Mouse (Mus musculus): ENCODE measurements around the gene Mmp19. TPM values are rescaled to one million over a fixed set of nuclear protein-coding genes. Genes with fewer than 3 reads are reported as not detected.
"Not testable (repeated sequence)": the region's sequence is repeated elsewhere in the genome, so short reads cannot be mapped to it uniquely, and the experiment has no call there.

Mmp19 gene
- total RNA-seq, 1 experiment from 2014 or later: 30.9 TPM

DNA sequence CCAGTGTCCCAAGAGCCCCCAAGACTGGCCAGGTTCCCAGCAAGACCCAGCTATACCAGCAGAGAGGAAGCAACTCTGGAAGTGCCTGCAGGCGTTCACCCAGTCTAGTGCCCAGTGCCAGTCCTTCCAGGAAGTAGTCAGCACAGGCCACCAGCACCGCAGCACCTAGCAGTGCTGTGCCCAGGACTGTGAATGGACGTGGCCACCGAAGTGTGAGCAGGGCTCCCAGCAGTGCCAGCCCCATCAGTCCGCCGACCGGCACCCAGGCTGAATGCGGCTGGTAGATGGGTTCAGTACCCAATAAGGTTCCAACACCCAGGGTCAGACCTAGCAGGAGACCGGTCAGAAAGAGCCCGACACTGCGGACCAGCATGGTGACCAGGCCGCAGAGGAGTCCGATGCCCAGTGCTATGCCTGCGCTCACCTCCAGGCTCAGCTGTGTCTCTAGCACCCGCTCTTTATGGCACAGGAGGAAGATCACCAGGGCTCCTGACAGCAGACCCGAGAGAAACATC, 11.3 kb downstream of the Mmp19 start:
- no peak for DNase-seq

DNA sequence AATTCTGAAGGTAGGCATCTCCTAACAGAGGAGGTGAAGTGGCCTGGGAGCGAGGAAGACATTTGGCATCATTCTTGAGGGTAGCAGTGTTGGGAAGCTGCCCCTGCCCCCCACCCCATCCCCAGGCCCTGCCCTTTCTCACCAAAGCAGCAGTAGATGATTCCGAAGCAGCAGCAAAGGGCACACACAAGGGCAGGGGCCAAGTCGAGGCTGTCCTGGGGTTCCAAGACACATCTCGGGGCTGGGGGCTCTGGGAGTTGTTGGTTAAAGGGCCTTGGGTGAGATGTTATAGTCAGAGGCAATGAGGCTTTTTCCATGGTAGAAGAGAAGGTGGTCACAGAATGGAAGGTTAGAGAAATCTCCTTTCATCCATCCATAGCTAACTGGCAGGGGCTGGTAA, 12.2 kb downstream of the Mmp19 start:
- no peak for DNase-seq

GRCm38 (mm10) chr10:128803361-128803760, 12.7 kb downstream of the Mmp19 start:
- no peak for DNase-seq

DNA sequence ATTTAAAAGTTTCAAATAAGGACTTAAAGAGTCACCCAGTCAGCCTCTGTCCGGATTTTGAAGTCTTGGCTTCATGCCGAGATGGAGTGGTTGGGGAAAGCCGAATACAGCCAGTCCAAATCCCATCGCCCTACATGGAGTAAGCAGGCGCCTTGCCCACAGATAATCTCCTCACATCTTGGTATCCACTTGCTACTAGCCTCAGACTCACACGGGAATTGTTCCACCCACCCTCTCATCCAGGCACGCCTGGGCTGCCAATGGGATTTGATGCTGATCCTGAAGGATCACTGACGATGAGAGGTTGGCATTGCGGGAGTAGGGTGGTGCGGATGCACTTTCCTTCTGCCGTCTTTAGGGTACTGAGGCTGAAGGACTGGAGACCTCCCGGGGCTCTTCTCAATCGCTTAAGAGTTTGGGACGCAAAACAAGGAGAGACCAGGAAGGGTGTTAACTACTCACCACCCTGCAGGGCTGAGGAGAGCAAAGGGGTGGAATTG, 13.1 kb downstream of the Mmp19 start, which contains the start of gene Dnajc14:
Gene Dnajc14 (plus strand): TSS at position 292 of the 500 bp plus-strand sequence.
- DNase-seq: peak; percentile 70

GRCm38 (mm10) chr10:128804271-128805091, 13.8 kb downstream of the Mmp19 start, which contains the start of gene Tmem198b:
Gene Tmem198b, minus strand, starts transcription at chr10:128804370.
- peak; percentile 79 for DNase-seq

GRCm38 (mm10) chr10:128805092-128806000, 14.6 kb downstream of the Mmp19 start:
- peak; percentile 99 for DNase-seq

- no peak for DNase-seq
These were observed 15.4 kb downstream of the Mmp19 start for GRCm38 (mm10) chr10:128806086-128806485.

- DNase-seq: no peak
These were observed 16.3 kb downstream of the Mmp19 start for GRCm38 (mm10) chr10:128807018-128807417.

- DNase-seq: no peak
These were observed 26.3 kb downstream of the Mmp19 start, which contains the start of gene Sarnp for GRCm38 (mm10) chr10:128817033-128817432. Gene Sarnp, plus strand, starts transcription at chr10:128817333.

- DNase-seq: no peak
These were observed 29.5 kb downstream of the Mmp19 start for GRCm38 (mm10) chr10:128820217-128820616.

GRCm38 (mm10) chr10:128821358-128822056, 30.8 kb downstream of the Mmp19 start, which contains the start of gene Ormdl2:
Gene Ormdl2, minus strand, starts transcription at chr10:128821645.
- DNase-seq: peak; percentile 99

GRCm38 (mm10) chr10:128822135-128822534, 31.4 kb downstream of the Mmp19 start:
- DNase-seq: no peak

DNA sequence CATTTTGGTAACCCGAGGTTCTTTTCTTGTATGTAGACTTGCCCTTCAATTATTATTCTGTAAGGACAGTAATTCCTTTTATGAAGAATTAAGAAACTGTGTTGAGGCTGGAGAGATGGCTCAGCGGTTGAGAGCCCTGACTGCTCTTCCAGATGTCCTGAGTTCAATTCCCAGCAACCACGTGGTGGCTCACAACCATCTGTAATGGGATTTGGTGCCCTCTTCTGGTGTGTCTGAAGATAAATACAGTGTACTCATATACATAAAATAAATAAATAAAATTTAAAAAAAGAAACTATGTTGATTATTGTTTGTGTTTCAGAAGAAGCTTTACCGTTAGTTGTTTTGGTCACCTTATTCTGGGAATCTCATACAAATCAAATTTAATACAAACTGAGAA, 32.4 kb downstream of the Mmp19 start:
- not testable (repeated sequence) for DNase-seq

DNA sequence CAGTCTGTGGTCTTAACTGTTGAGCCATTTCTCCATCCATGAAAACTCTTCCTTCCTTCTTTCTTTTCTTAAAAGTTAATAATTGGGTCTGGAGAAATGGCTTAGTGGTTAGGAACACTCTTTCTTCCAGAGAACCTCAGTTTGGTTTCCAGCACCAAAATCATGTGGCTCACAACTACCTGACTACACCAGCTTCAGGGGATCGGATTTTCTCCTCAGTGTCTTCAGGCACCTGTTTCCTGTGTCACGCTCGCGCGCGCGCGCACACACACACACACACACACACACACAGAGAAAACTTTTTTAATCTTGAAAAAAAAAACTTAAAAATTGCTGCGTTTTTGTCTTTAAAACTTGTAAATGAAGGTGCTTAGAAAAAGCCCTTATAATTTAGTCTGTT, 33.1 kb downstream of the Mmp19 start:
- DNase-seq: no peak

- no peak for DNase-seq
These were observed 46.7 kb downstream of the Mmp19 start for GRCm38 (mm10) chr10:128837400-128837799.

- no peak for DNase-seq
These were observed 48.7 kb downstream of the Mmp19 start for GRCm38 (mm10) chr10:128839434-128839833.

DNA sequence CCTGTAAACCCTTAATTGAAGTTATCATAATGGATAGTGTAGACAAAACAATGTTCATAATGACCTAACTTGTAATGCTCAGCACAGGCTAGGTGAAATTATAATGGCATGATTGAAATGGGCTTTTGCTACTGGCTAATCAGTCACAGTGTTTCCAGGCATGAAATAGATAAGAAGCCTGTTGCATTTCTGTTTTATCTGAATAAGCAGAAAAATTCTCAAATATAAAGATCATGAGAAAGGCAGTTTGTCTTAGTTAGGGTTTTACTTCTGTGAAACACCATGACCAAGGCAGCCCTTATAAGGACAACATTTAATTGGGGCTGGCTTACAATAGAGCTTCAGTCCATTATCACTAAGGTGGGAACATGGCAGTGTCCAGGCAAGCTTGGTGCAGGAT, 49.9 kb downstream of the Mmp19 start:
- DNase-seq: no peak

- no peak for DNase-seq
These were observed 52.5 kb downstream of the Mmp19 start for GRCm38 (mm10) chr10:128843260-128843659.

GRCm38 (mm10) chr10:128845516-128845915, 54.8 kb downstream of the Mmp19 start:
- DNase-seq: peak; percentile 29

DNA sequence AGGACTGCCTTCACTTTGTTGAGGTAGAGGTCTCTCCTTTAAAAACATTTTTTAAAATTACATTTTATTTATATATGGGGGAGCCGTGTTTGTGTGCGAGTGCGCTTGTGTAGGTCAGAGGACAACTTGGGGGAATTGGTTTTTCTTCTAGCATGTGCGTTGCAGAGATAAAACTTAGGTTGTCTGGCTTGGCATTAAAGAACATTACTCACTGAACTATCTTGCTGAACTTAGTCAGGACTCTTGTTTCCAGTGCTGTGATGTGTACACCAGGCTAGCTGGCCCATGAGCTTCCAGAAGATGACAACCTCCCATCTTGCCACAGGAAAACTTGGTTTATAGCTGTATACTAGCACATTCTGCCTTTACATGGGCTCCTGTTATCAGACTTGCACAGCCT, 56.0 kb downstream of the Mmp19 start:
- no peak for DNase-seq

DNA sequence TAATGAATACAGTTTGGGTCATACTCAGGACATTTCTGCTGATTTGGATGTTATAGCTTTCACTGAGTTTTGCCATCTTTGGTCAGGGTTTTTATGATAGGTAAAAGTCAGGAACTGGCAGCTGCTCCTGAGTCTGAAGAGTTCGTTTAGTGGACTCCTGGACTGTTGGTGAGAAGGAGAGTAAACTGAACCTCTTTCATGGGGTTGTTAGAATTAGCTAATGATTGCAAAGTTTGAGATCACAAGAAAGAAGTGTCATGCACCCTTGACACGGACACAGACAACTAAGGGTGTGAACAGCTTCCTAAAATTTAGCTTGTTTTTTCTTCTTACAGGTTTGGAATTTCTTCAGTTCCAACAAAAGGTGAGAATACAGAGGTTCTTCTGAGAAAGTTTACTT, 57.7 kb downstream of the Mmp19 start:
- DNase-seq: no peak

- no peak for DNase-seq
These were observed 59.6 kb downstream of the Mmp19 start for GRCm38 (mm10) chr10:128850339-128850738.

Measured in adrenal gland, postnatal 14 days (tissue).